Mouse (Mus musculus) neural tube, embryonic 11.5 days (tissue): ENCODE results near the gene Scaf11. TPM values are rescaled to one million over a fixed set of nuclear protein-coding genes. Genes with fewer than 3 reads are reported as not detected.

Source experiments
- ATAC-seq: fragments of 200-750 bp; cut with Nextera tagmentation; 2 replicates; pipeline ENCODE4 v1.8.0; 2017; ENCODE audit warnings: moderate number of reproducible peaks, mild to moderate bottlenecking, moderate TSS enrichment, moderate library complexity; ENCODE audit not compliant: insufficient read depth, low FRiP score, low TSS enrichment
- DNase-seq: peaks from one replicate; pipeline ENCODE4 v3.0.0-alpha.2; 2015; ENCODE audit warnings: low spot score
- H3K27ac ChIP-seq: fragments of 300-500 bp; sonication (generic); 2 replicates; pipeline ENCODE4 v1.5.1; 2014; ENCODE audit warnings: low read depth, mild to moderate bottlenecking, low read length
- H3K27me3 ChIP-seq: fragments of 300-500 bp; sonication (generic); 2 replicates; pipeline ENCODE4 v1.6.1; 2014; ENCODE audit warnings: mild to moderate bottlenecking, low read length, mixed read lengths; ENCODE audit not compliant: control insufficient read depth, insufficient read depth
- H3K36me3 ChIP-seq: fragments of 300-500 bp; sonication (generic); 2 replicates; pipeline ENCODE4 v1.6.1; 2014; ENCODE audit warnings: mild to moderate bottlenecking, low read length, moderate library complexity, mixed read lengths; ENCODE audit not compliant: control insufficient read depth, insufficient read depth
- H3K4me1 ChIP-seq: fragments of 300-500 bp; sonication (generic); 2 replicates; pipeline ENCODE4 v1.6.1; 2014; ENCODE audit warnings: low read length, mixed read lengths; ENCODE audit not compliant: control insufficient read depth, insufficient read depth
- H3K4me2 ChIP-seq: fragments of 300-500 bp; sonication (generic); 2 replicates; pipeline ENCODE4 v1.6.1; 2014; ENCODE audit warnings: low read depth, mild to moderate bottlenecking, moderate library complexity
- H3K4me3 ChIP-seq: fragments of 300-500 bp; sonication (generic); 2 replicates; pipeline ENCODE4 v1.5.1; 2014; ENCODE audit warnings: low read depth, low read length
- H3K9ac ChIP-seq: fragments of 300-500 bp; sonication (generic); 2 replicates; pipeline ENCODE4 v1.6.1; 2014; ENCODE audit warnings: mild to moderate bottlenecking, low read length
- H3K9me3 ChIP-seq: fragments of 300-500 bp; sonication (generic); 2 replicates; pipeline ENCODE4 v1.6.1; 2016; ENCODE audit warnings: low read length; ENCODE audit not compliant: control insufficient read depth
- WGBS: fragments of 180-500 bp; shearing (Covaris S2); extraction: QIAGEN DNeasy Blood & Tissue Kit; methylation state at CpG from one replicate; pipeline ENCODE4 v1.1.7; 2014; 5-methylcytosine and 5-hydroxymethylcytosine counted together
- polyA plus RNA-seq: library from polyadenylated mRNA; unstranded; fragments of >200 nt; fragmentation: Nextera tagmentation; extraction: Ambion mirVana; gene quantifications from 2 replicates; pipeline ENCODE4 v1.2.1, GENCODE M21; 2014

Scaf11 gene
- polyA plus RNA-seq, 1 experiment from 2014 or later: 96.8 TPM

GRCm38 (mm10) chr15:96473920-96474319 is 13.3 kb upstream of the Scaf11 start:
- ATAC-seq: no peak
- no peak overlapping the region for H3K4me2 ChIP-seq
- H3K27ac ChIP-seq: no peak overlapping the region
- no peaks in the 10 kb centered on the region for H3K27me3 ChIP-seq
- H3K4me3 ChIP-seq: no peak overlapping the region
- H3K9ac ChIP-seq: no peak overlapping the region
- 94% methylated on average over 15 of the region's 15 CpGs for WGBS
- H3K4me1 ChIP-seq: no peaks in the 10 kb centered on the region
- no peak for DNase-seq
- H3K9me3 ChIP-seq: no peaks in the 10 kb centered on the region
- H3K36me3 ChIP-seq: no peaks in the 10 kb centered on the region

- no peak for ATAC-seq
- Histone ChIP-seq H3K4me3 (no peak overlapping the region), H3K4me1 (no peaks in the 10 kb centered on the region), H3K9ac (no peak overlapping the region), H3K4me2 (no peak overlapping the region), H3K9me3 (no peaks in the 10 kb centered on the region), H3K27me3 (no peaks in the 10 kb centered on the region), H3K36me3 (no peaks in the 10 kb centered on the region), H3K27ac (no peak overlapping the region)
- DNase-seq: no peak
- WGBS: 93% methylated on average over 2 of the region's 2 CpGs
Observed at GRCm38 (mm10) chr15:96468316-96468715, 7.7 kb upstream of the Scaf11 start.

- no peak overlapping the region for H3K9ac ChIP-seq
- no peaks in the 10 kb centered on the region for H3K9me3 ChIP-seq
- DNase-seq (no peak), ATAC-seq (no peak)
- H3K4me2 ChIP-seq: no peak overlapping the region
- H3K4me3 ChIP-seq: no peak overlapping the region
- no peaks in the 10 kb centered on the region for H3K4me1 ChIP-seq
- 76% methylated on average over 5 of the region's 5 CpGs for WGBS
- H3K27me3 ChIP-seq: no peaks in the 10 kb centered on the region
- no peak overlapping the region for H3K27ac ChIP-seq
- H3K36me3 ChIP-seq: no peaks in the 10 kb centered on the region
Observed at GRCm38 (mm10) chr15:96467844-96468243, 7.2 kb upstream of the Scaf11 start.

DNA sequence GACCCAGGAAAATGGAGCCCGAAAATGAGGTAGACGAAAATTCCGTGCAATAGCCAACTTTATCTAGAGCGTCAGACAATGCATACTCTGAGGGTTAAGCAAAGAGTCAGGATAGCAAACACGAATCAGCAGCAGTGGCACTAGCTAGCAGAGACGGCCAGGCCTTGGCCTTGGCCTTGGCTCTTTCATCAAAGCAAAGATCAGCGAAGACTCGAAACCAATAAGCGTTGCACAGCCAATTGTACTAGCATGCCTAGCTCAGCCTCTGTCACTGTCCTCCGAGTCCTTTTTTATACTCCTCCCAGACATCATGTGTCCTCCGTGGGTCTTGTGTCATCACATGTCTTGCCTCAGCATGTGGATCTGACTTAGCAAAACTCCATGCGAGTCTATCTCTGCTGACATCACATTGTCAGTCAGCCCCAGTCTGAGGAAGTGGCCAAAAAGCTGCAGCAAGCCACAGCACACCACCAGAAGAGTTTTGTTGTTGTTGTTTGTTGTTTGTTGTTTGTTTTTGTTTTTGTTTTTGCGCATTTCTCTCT is 5.8 kb upstream of the Scaf11 start:
- no peak overlapping the region for H3K4me2 ChIP-seq
- no peaks in the 10 kb centered on the region for H3K9me3 ChIP-seq
- no peak overlapping the region for H3K27ac ChIP-seq
- H3K4me3 ChIP-seq: no peak overlapping the region
- H3K9ac ChIP-seq: no peak overlapping the region
- no peaks in the 10 kb centered on the region for H3K36me3 ChIP-seq
- no peaks in the 10 kb centered on the region for H3K27me3 ChIP-seq
- DNase-seq (no peak), ATAC-seq (no peak)
- 0 out of 2 replicates have a peak, but pooled peaks cover 7% of the 10 kb centered on the region for H3K4me1 ChIP-seq
- 94% methylated on average over 13 of the region's 13 CpGs for WGBS

GRCm38 (mm10) chr15:96465076-96465475 is 4.4 kb upstream of the Scaf11 start:
- Histone ChIP-seq H3K4me2 (no peak overlapping the region), H3K36me3 (no peaks in the 10 kb centered on the region), H3K4me1 (0 out of 2 replicates have a peak, but pooled peaks cover 7% of the 10 kb centered on the region), H3K4me3 (no peak overlapping the region), H3K9me3 (no peaks in the 10 kb centered on the region), H3K27me3 (no peaks in the 10 kb centered on the region), H3K9ac (no peak overlapping the region), H3K27ac (no peak overlapping the region)
- no peak for DNase-seq
- WGBS: 87% methylated on average over 11 of the region's 11 CpGs
- no peak for ATAC-seq

GRCm38 (mm10) chr15:96463821-96464220 is 3.2 kb upstream of the Scaf11 start:
- Histone ChIP-seq H3K4me1 (peaks cover 12% of the 10 kb centered on the region), H3K9me3 (no peaks in the 10 kb centered on the region), H3K4me3 (no peak overlapping the region), H3K27me3 (no peaks in the 10 kb centered on the region), H3K36me3 (no peaks in the 10 kb centered on the region), H3K27ac (no peak overlapping the region), H3K4me2 (no peak overlapping the region), H3K9ac (no peak overlapping the region)
- no peak for ATAC-seq
- no peak for DNase-seq
- WGBS: 96% methylated on average over 15 of the region's 15 CpGs

- Histone ChIP-seq H3K4me1 (peaks cover 14% of the 10 kb centered on the region), H3K27me3 (no peaks in the 10 kb centered on the region), H3K9ac (no peak overlapping the region; the same call in 1 of the 2 replicates), H3K36me3 (no peaks in the 10 kb centered on the region), H3K4me2 (no peak overlapping the region), H3K4me3 (no peak overlapping the region), H3K27ac (no peak overlapping the region), H3K9me3 (no peaks in the 10 kb centered on the region)
- 94% methylated on average over 3 of the region's 3 CpGs for WGBS
- ATAC-seq: no peak
- no peak for DNase-seq
Observed at GRCm38 (mm10) chr15:96462611-96463010, 2.0 kb upstream of the Scaf11 start.

DNA sequence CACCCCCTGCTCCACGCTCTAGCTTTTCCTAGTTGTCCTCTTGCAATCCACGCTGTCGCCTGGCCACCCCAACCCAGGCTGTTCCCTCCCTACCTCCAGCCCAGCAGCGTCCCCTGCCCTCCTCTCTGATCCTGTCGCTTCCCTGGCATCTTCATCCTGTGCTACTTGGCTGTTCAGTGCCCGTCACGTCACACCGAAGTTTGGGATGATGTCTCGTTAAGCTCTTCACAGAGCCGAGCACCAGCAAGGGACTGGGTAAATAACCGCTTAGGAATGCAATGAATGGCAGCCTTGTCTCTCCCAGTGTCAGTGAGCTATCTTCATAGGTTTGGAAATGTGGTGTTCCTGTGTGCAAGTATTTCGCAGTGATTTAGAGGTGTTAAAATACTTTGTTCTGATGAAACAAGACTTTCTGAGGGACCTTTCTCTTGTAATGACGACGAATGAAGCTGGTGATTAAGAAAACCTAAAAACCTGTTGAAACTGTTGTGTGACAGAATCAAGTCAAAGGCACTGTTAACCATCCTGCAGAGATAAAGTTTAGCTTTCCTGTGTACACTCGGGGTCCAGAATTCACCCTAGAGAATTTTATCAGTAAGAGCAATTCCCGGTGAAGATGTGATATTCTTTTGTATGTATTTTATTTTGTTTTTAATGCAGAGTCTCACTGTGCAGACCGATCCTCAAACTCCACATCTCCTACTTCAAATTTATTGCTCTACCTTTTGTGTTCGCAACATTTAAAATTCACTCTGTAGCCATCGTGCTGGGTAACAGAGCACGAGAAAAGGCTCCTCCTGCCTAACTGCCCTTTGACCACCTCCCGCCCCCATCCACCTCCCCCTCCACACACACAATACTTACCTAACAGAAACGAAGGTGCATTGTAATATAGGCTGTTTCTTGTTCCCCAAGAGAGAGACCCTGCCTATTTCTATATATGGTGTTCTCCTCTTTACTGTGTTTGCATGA is 1.2 kb upstream of the Scaf11 start:
- H3K4me2 ChIP-seq: peak overlapping the region; percentile 94
- ATAC-seq (peak; percentile 49), DNase-seq (no peak)
- 12% methylated on average over 22 of the region's 22 CpGs for WGBS
- H3K36me3 ChIP-seq: no peaks in the 10 kb centered on the region
- H3K4me1 ChIP-seq: peaks cover 14% of the 10 kb centered on the region
- peak overlapping the region; percentile 89 for H3K9ac ChIP-seq
- H3K27me3 ChIP-seq: no peaks in the 10 kb centered on the region
- peak overlapping the region; percentile 98 for H3K27ac ChIP-seq
- peak overlapping the region; percentile 92 for H3K4me3 ChIP-seq
- H3K9me3 ChIP-seq: no peaks in the 10 kb centered on the region

- Histone ChIP-seq H3K36me3 (no peaks in the 10 kb centered on the region; the same call in 1 of the 2 replicates), H3K27ac (peak overlapping the region; percentile 98), H3K9ac (peak overlapping the region; percentile 93), H3K4me2 (peak overlapping the region; percentile 60), H3K27me3 (no peaks in the 10 kb centered on the region), H3K9me3 (no peaks in the 10 kb centered on the region), H3K4me1 (peaks cover 14% of the 10 kb centered on the region), H3K4me3 (peak overlapping the region; percentile 92)
- DNase-seq (no peak), ATAC-seq (no peak)
- 0% methylated on average over 5 of the region's 50 CpGs for WGBS
Observed at GRCm38 (mm10) chr15:96460451-96460729, 253 bp downstream of the Scaf11 start.
